Mouse (Mus musculus): ENCODE measurements at regions not wholly inside any gene's neighbourhood (a gene's known extent, or its start where the extent isn't known, plus 50 kb on each side); places are given as distances from the start of the nearest gene placed in this dataset.
A peak's percentile ranks its signal among the peaks of the same experiment; 100 is the strongest.

GRCm38 (mm10) chrX:11802074-11802899, 357.9 kb downstream of the Bcor start:
- TF ChIP-seq CTCF (IDR thresholded peaks at IDR 0.05; ENCODE audit: borderline replicate concordance, extremely low read depth, insufficient read depth, insufficient read length) (no peak), POLR2A (IDR thresholded peaks at IDR 0.05; ENCODE audit: borderline replicate concordance, extremely low read depth, insufficient read depth, insufficient read length, poor library complexity, severe bottlenecking) (no peak)
- DNase-seq (ENCODE audit: low read depth): peak; percentile 76

- peak; percentile 29 for DNase-seq (ENCODE audit: low read depth)
- TF ChIP-seq CTCF (IDR thresholded peaks at IDR 0.05; ENCODE audit: borderline replicate concordance, extremely low read depth, insufficient read depth, insufficient read length) (no peak), POLR2A (IDR thresholded peaks at IDR 0.05; ENCODE audit: borderline replicate concordance, extremely low read depth, insufficient read depth, insufficient read length, poor library complexity, severe bottlenecking) (no peak)
Observed at GRCm38 (mm10) chrX:11803239-11803638, 356.9 kb downstream of the Bcor start.

GRCm38 (mm10) chrX:11806896-11807252, 353.3 kb downstream of the Bcor start:
- no peak for DNase-seq (ENCODE audit: low read depth)
- TF ChIP-seq POLR2A (IDR thresholded peaks at IDR 0.05; ENCODE audit: borderline replicate concordance, extremely low read depth, insufficient read depth, insufficient read length, poor library complexity, severe bottlenecking) (no peak), CTCF (IDR thresholded peaks at IDR 0.05; ENCODE audit: borderline replicate concordance, extremely low read depth, insufficient read depth, insufficient read length) (no peak)

- DNase-seq (ENCODE audit: low read depth): peak; percentile 90
- TF ChIP-seq POLR2A (IDR thresholded peaks at IDR 0.05; ENCODE audit: borderline replicate concordance, extremely low read depth, insufficient read depth, insufficient read length, poor library complexity, severe bottlenecking): no peak
- no peak for TF ChIP-seq CTCF (IDR thresholded peaks at IDR 0.05; ENCODE audit: borderline replicate concordance, extremely low read depth, insufficient read depth, insufficient read length)
Observed at GRCm38 (mm10) chrX:11807253-11807882, 352.8 kb downstream of the Bcor start.

GRCm38 (mm10) chrX:11807883-11808262, 352.3 kb downstream of the Bcor start:
- DNase-seq (ENCODE audit: low read depth): no peak
- TF ChIP-seq CTCF (IDR thresholded peaks at IDR 0.05; ENCODE audit: borderline replicate concordance, extremely low read depth, insufficient read depth, insufficient read length) (no peak), POLR2A (IDR thresholded peaks at IDR 0.05; ENCODE audit: borderline replicate concordance, extremely low read depth, insufficient read depth, insufficient read length, poor library complexity, severe bottlenecking) (no peak)

GRCm38 (mm10) chrX:11808911-11809310, 351.2 kb downstream of the Bcor start:
- TF ChIP-seq POLR2A (IDR thresholded peaks at IDR 0.05; ENCODE audit: borderline replicate concordance, extremely low read depth, insufficient read depth, insufficient read length, poor library complexity, severe bottlenecking) (no peak), CTCF (IDR thresholded peaks at IDR 0.05; ENCODE audit: borderline replicate concordance, extremely low read depth, insufficient read depth, insufficient read length) (no peak)

GRCm38 (mm10) chrX:11814861-11815260, 345.3 kb downstream of the Bcor start:
- TF ChIP-seq POLR2A (IDR thresholded peaks at IDR 0.05; ENCODE audit: borderline replicate concordance, extremely low read depth, insufficient read depth, insufficient read length, poor library complexity, severe bottlenecking): no peak
- no peak for TF ChIP-seq CTCF (IDR thresholded peaks at IDR 0.05; ENCODE audit: borderline replicate concordance, extremely low read depth, insufficient read depth, insufficient read length)
- DNase-seq (ENCODE audit: low read depth): peak; percentile 76

More at GRCm38 (mm10) chrX:11808911-11809310, 351.2 kb downstream of the Bcor start:
- no peak for DNase-seq (ENCODE audit: low read depth)

- no peak for DNase-seq (ENCODE audit: low read depth)
- no peak for TF ChIP-seq CTCF (IDR thresholded peaks at IDR 0.05; ENCODE audit: borderline replicate concordance, extremely low read depth, insufficient read depth, insufficient read length)
- no peak for TF ChIP-seq POLR2A (IDR thresholded peaks at IDR 0.05; ENCODE audit: borderline replicate concordance, extremely low read depth, insufficient read depth, insufficient read length, poor library complexity, severe bottlenecking)
Observed at GRCm38 (mm10) chrX:11815864-11816263, 344.3 kb downstream of the Bcor start.

- DNase-seq (ENCODE audit: low read depth): no peak
- TF ChIP-seq CTCF (IDR thresholded peaks at IDR 0.05; ENCODE audit: borderline replicate concordance, extremely low read depth, insufficient read depth, insufficient read length) (no peak), POLR2A (IDR thresholded peaks at IDR 0.05; ENCODE audit: borderline replicate concordance, extremely low read depth, insufficient read depth, insufficient read length, poor library complexity, severe bottlenecking) (no peak)
Observed at GRCm38 (mm10) chrX:11818634-11819033, 341.5 kb downstream of the Bcor start.

GRCm38 (mm10) chrX:11821165-11821564, 339.0 kb downstream of the Bcor start:
- no peak for DNase-seq (ENCODE audit: low read depth)
- TF ChIP-seq CTCF (IDR thresholded peaks at IDR 0.05; ENCODE audit: borderline replicate concordance, extremely low read depth, insufficient read depth, insufficient read length): no peak
- TF ChIP-seq POLR2A (IDR thresholded peaks at IDR 0.05; ENCODE audit: borderline replicate concordance, extremely low read depth, insufficient read depth, insufficient read length, poor library complexity, severe bottlenecking): no peak

- DNase-seq (ENCODE audit: low read depth): peak; percentile 92
- TF ChIP-seq CTCF (IDR thresholded peaks at IDR 0.05; ENCODE audit: borderline replicate concordance, extremely low read depth, insufficient read depth, insufficient read length) (no peak), POLR2A (IDR thresholded peaks at IDR 0.05; ENCODE audit: borderline replicate concordance, extremely low read depth, insufficient read depth, insufficient read length, poor library complexity, severe bottlenecking) (no peak)
Observed at GRCm38 (mm10) chrX:11821880-11822768, 338.0 kb downstream of the Bcor start.
